Mouse (Mus musculus) adipocyte (in vitro differentiated cells): ENCODE data around the gene Olfr1330.
A peak's percentile ranks its signal among the peaks of the same experiment; 100 is the strongest.
"Not testable (repeated sequence)": the region's sequence is repeated elsewhere in the genome, so short reads cannot be mapped to it uniquely, and the experiment has no call there.

Source experiments
- DNase-seq: peaks from one replicate; pipeline ENCODE4 v3.0.0-alpha.2; 2016; ENCODE audit warnings: low spot score

The Olfr1330 gene

GRCm38 (mm10) chr4:118888297-118888696 is at the start of gene Olfr1330:
Gene Olfr1330 (plus strand): TSS chr4:118888597.
- DNase-seq = no peak

- DNase-seq = no peak
These were observed 26.6 kb upstream of the Olfr1330 start for GRCm38 (mm10) chr4:118861791-118862190.

GRCm38 (mm10) chr4:118862704-118863103 is 25.7 kb upstream of the Olfr1330 start:
- peak; percentile 6 for DNase-seq

GRCm38 (mm10) chr4:118864349-118864748 is 24.0 kb upstream of the Olfr1330 start, which contains the start of gene Olfr1331:
Gene Olfr1331 (plus strand): TSS chr4:118864649.
- DNase-seq = no peak

GRCm38 (mm10) chr4:118867566-118867965 is 20.8 kb upstream of the Olfr1330 start:
- no peak for DNase-seq

- DNase-seq = no peak
These were observed 13.6 kb downstream of the Olfr1330 start for GRCm38 (mm10) chr4:118901981-118902380.

- not testable (repeated sequence) for DNase-seq
These were observed 29.0 kb downstream of the Olfr1330 start, which contains the start of gene Olfr1329 for GRCm38 (mm10) chr4:118917365-118917764. Gene Olfr1329 (minus strand): TSS chr4:118917465.

- not testable (repeated sequence) for DNase-seq
These were observed 42.9 kb downstream of the Olfr1330 start for GRCm38 (mm10) chr4:118931326-118931725.

GRCm38 (mm10) chr4:118938512-118938911 is 50.1 kb downstream of the Olfr1330 start, which contains the start of gene Olfr1328:
Gene Olfr1328 (minus strand): TSS chr4:118938612.
- no peak for DNase-seq
